Mouse (Mus musculus): ENCODE measurements around the gene Tmem131l.

Tmem131l gene

DNA sequence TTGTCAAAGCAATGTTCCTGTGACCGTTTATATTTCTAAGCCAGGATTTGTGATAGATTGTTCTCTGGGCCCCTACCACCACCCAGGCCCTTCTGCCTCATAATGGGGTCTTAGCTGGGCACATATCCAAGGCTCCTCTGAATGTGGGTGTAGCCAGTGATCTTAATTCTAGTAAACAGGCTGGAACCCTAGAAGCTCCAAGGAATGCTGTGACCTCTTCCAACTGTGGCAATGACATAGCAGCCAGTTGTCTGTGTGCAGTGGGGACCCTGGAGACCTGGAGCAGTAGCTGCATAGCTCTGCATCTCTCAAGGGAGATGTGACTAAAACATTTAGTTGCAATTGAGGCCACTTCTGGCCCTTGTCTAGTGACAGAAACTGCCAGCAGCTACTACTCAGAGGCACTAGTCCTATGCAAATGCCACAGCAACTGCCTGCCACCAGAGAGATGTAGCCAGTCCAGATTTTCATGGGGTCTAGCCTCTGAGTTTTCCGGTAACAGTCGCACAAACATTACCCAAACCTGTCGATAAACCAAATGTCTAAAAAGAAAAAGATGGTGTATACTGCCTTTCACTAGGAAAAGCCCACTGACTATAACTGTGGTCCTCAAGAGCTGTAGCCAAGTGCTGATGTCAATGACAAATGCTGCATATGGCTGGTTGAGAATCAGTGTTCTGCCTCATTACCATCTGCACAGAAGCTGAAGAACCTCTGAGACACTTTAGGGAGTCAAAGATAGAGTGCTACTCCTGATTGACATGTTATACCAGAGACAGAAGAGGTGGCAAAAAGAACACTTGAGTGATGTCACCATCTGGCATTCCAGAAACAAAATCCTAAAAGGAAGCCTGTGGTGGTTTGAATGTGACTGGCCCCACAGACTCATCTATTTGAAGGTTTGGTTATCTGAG, 61.2 kb downstream of the Tmem131l start:
- no peak for DNase-seq (ENCODE audit: low spot score)

DNA sequence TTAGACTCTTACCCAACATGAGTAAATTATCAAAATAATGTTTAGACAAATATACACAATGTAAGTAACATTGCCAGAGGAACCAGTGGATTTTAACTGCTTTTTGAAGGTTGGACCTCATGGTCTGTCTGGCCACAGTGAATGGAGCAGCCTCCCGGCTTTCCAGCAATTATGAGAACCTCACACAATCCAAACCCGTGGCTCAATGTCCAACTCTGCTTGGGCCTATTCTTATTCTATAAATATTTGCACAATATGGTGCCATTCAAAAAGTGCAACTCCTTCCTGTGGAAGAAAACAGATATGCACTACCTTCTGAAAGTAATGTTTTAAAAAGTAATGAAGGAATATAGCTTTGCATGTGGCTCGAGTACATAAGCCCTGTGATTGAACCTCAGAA, 62.2 kb downstream of the Tmem131l start:
- DNase-seq (ENCODE audit: low spot score), result no peak

DNA sequence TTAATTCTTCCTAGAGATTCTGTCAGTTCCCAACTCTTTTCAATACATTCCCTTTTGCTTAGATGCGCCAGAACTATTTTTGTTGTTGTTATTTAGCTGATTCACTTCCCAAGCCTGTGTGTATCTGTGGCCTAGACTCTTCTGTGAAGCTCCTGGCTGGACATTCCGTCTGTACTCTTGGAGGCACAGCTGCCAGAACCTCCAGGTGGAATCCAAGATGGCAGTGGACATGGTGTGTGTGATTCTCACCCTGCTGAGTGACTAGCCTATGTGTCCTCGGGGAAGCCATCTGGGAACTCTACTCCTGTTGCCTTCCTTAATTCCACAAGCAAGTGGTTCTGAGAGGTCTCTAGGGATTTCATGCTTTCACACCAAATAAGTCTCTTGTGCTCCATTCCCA, 63.8 kb downstream of the Tmem131l start:
- DNase-seq (ENCODE audit: low spot score), result no peak

DNA sequence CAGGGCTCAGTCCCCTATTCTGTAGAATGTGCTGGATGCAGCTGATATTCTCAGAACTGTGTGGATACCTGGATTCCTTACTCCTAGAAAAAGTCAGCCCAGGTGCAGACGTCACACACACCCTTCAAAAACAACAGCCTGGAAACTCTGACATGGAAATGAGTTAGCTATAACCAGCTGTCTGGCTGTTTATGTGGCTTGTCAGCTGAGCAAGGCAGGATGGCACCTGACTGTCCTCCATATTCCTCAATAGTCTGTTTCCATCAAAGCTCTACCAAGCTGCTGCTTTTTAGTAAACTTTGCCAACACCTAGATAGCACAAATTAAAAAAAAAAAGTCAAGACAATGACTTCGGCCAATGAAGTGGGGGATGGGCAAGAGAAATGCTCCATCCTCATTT, 66.6 kb downstream of the Tmem131l start:
- no peak for DNase-seq (ENCODE audit: low spot score)

DNA sequence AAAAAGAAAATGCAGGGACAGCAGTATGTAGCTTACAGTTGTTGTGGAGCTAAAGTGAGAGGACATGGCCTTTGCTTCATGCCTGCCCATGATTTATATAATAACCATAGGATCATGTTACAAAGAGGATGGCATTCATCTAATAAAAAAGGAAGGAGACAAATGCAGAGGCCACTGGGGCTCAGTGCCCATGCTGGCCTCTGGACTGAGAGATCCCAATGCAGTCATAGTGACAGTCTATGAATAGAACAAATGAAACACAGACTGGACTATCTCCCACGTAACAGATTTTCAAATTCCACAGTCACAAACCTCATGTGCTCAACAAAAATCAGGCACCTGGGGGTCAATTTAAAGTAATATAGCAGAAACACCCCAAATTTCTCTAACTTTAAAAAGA, 69.3 kb downstream of the Tmem131l start:
- no peak for DNase-seq (ENCODE audit: low spot score)

DNA sequence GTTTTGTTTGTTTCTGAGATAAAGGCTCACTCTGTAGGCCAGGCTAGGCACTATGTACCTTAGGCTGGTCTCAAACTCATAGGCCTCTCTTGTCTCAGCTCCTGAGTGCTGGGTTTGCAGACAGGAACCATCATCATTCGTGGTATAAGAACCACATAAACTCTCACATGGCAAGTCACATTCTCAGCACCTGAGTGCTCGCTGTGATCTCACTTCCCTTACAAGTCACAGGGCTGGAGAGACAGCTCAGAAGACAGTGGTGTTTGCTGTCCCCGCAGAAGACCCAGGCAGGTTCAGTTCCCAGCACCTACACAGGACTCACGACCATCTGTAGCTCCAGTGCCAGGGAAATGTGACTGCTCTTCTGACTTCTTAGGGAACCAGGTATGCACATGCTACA, 70.9 kb downstream of the Tmem131l start:
- DNase-seq (ENCODE audit: low spot score), result no peak

DNA sequence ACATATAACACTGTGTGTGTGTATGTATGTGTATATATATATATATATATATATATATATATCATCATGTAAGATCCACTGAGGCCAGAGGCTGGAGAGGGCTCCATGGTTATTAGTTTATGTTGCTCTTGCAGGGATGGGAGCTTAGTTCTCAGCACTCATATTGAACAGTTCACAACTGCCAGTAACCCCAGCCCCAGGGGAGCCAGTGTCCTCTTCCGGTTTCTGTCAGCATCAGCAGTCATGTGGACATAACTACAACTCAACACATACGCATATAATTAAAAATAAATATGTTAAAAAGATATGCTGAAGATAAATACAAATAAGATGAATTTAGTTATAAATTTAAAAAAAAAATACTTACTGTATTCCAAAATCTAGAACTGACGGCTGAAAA, 72.2 kb downstream of the Tmem131l start:
- DNase-seq (ENCODE audit: low spot score), result no peak

DNA sequence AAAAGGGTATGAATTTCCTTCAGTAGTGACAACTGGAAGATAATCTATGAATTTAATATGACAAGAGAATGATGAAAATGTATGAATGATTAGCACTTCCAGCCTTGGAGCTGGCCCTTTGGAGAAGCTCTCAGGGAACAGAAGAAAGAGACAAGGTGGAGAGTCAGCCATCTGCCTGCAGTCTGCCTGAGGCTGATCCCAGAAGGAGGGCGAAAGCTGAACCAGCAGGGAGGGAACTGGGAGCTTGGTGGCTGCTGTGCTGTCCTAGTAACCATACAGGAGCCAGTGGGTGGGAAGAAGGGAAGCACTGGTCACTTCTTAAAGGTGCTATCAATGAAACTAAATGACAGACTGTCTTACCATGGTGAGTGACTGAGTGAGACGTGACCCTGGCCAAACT, 74.6 kb downstream of the Tmem131l start:
- no peak for DNase-seq (ENCODE audit: low spot score)

DNA sequence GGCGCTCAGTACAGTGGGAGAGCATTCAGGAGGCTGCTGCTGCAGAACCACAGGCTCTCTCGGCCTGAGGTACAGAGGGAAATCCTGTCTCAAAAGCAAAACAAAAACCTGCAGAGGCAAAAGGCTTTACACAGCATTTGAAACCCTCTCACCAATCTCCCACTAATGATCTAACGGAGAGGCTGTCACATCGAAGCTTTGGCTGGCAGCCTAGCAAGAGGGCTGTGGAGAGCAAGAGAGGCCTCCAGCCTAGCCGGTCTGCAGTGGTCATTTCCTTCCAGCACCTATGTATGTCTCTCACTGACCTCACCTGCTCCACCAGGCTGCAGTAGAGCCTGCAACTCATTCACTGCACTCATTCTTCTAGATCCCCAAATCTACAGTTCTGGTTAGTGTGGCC, 76.3 kb downstream of the Tmem131l start:
- no peak for DNase-seq (ENCODE audit: low spot score)

DNA sequence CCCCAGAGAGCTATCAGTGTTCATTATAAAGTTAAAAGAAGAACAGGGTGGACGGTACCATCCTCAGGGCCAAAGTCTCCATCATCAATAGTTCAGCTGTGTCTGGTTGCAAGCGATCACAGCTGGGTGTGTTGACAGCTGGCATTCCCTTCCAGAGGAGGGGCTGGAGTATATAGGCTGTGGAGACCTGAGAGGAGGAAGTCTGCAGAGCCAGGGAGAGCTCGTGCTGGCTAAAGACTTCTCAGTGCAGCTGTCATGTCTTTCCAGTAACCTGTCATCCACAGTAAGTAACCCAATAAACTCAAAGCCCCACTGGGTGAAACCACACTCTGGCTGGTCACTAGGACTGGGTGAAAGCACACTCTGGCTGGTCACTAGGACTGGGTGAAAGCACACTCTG, 77.4 kb downstream of the Tmem131l start:
- no peak for DNase-seq (ENCODE audit: low spot score)

DNA sequence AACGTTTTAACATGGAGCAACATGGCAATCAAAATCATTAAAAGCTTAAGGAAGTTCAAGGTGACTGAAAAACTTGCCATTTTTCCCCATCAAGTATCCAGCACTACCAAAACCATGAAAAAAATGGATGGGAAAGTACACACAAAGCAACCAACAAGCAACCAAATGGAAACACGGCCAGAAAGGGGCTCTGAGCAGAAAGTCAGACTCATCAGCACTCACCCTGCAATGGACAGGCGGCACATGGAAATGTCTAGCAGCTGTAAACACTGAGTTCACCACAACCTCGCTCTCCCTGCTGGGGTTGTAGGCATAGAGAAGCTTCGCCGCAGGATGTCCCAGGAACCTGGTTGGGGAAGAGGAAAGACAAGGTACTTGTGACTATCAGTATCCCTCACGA, 77.9 kb downstream of the Tmem131l start:
- no peak for DNase-seq (ENCODE audit: low spot score)

DNA sequence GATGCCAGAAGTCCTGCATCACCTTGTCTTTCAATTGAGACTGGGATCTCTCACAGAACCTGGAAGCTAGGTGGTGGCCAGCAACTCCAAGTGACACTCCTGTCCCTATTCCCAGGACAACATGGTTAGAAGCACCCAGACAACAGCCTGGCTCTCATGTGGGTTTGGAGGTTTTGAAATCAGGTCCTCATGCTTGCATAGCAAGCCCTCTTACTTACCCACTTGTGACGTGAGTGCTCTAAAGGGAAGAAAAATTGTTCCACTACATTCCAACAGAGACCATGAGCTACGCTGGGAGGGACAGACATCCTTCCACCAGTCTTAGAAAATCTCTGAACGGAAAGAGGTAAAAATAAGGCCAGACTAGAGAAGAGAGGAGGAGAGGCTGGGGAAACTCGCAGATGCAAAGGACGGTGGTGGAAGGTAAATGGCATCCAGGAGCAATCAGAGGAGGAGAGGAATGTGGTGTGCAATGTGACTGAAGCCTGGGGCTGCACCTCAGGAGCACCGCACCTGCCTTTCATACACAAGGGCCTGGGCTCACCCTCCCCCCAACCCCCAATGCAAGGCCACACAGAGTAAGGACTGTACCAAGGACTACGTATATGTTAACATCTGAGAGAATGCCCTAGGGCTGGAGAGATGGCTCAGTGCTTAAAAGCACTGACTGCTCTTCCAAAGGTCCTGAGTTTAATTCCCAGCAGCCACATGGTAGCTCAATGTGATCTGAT, 80.9 kb downstream of the Tmem131l start:
- DNase-seq (ENCODE audit: low spot score), result no peak

DNA sequence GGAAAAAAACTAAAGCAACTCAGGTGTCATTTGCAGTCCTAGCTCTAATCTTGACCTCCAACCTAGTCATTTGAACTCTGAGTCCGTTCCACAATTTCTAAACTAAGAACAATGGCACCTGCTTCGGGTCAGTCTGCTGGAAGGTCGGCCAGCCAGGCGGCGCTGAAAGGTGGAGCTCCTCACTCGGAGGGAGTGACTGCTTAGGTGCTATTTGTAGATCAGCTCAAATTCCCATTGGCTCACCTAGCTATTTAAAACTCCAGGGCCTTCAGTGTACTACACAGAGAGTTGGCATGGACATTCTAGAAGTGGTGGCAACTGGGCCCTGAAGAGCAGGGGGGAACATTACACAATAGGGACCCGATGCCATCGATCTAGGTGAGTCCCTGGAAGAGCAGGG, 86.1 kb downstream of the Tmem131l start:
- no peak for DNase-seq (ENCODE audit: low spot score)

DNA sequence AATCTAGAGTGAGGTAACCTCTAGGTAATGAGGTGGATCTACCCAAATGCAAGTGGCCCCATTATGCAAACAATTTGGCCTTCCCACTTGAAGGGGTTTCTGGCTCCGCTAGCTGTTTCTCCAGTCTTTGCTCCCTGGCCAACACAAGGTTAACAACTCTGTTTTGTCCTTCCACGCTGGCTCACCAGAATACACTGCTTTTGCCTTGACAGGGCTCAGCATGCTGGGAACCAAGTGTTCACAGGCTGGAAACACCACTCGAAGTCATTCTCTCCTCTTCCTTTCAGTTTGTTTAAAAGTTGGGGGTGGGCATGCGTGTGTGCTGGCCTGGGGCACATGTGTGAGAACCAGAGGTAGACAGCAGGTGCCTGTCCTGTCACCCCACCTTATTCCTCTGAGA, 91.2 kb downstream of the Tmem131l start:
- DNase-seq (ENCODE audit: low spot score), result no peak

DNA sequence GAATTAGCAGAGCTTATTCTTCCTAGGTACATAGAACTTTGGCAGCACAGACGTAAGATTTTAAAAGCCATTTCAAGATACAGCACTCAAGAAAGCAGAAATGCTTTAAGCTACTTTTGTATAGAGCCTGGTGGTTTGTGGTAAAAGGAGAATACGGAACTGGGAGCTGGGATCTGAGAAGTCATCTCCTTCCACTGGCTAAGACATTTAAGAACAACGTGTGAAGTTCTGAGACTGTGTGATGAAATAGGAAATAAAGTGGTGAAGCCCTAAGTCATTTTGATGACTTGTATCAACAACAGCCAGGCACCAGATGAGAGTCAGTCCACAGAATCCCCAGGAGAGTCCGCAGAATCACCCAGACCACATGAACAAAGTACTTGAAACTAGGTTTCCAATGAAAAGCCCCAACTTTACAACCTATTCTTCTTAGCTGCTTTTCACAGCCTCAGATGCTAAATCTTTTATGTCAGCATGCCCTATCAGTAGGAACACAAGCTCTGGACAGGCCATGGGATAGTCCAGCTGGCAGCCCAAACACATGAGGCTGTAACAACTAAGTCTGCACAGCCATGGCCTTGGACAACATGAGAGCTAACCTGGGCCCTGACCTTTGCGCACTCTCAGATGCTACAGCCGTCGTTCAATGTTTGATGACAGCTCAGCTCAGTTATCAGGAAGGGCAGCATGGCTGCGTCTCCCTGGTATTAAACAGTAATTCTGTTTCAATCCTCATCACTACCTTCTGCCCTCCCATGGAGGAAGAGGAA, 92.3 kb downstream of the Tmem131l start:
- DNase-seq (ENCODE audit: low spot score), result no peak

DNA sequence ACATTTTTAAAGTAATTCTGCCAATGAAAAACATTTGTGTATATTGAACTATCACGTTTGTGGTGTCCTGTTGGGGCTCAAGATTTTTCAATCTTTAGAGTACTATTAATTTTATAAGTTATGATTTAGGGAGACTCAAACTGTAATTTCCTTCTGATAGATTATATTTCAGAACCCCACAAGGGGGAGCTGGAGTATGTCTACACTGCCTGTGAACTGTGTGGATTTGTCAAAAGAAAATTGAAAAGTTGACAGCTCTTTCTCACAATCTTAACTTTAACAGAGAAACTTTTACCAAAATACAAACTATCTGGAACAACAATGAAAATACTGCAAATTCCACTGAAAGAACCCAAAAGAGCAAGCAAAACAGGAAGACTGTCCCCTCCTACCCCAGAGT, 93.1 kb downstream of the Tmem131l start:
- DNase-seq (ENCODE audit: low spot score), result no peak

DNA sequence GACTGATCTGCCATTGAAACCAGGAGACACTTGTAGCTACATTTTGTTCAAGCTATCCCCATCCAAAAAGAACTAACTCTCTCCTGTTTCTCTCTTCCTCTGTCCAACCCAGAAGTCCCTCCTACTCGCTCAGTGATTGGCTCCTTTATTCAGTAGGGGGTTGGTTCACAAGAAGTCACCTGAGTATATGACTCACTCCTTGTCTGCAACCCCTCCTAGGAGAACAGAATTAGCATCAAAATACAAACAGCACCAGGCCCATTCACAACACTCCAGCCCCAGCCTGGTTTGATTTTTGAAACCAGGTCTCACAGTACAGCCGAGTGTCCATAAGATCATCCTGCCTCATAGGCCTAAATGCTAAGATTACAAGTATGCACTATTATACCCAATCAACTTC, 96.3 kb downstream of the Tmem131l start:
- no peak for DNase-seq (ENCODE audit: low spot score)

DNA sequence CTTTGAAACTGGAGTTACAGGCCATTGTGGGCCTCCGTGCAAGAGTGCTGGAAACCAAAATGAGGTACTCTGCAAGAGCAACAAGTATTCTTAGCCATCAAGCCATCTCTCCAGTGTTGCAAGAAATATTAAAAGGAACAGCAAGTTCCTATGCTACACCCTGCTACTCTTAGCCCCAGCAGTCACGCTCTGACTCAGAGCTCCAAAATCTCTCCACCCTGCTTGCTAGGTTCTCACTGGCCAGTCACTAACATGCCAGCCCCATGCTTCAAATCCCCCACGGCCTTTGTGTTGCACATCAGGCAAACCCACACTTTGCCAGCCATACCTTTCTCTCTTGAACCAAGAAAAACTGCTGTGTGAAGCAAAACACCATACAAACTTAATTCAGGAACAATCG, 96.8 kb downstream of the Tmem131l start:
- DNase-seq (ENCODE audit: low spot score), result no peak

DNA sequence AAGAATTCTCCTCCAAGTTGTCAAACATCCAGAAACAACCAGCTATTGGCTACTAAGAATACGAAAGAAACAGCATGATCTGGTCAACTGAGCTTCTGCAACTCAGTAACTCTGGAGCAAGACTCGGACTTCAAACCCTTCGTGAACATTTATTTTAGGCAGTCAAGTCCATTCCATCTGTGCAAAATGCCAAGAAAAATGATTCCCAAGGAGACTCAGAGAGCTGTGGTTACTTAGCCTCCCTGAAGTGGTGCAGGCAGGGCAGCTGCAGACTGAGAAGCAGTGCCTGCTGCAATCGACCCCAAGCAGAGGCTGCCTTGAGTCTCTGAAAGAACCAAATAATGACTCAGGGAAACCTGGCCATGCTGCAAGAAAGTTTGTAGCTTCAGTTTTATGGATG, 98.1 kb downstream of the Tmem131l start:
- no peak for DNase-seq (ENCODE audit: low spot score)

DNA sequence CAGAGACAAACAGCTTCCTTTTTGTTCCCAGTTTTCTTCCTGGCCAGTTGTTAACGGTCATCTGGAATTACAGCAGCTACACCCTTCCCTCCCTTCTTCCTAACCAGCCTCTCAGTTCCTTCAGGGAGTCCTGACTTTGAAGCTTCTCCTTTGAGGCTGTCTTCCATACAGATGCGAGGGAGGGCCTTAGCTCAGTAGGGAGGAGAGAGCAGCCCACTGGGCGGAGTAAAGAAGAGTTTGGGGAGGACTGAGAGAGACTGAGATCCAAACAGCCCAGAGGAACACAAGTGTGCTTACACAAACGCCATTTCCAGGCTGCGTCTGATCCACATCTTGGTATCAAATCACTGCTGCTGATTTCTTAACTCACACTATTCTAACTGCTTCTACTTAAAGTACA, 101.1 kb downstream of the Tmem131l start:
- DNase-seq (ENCODE audit: low spot score), result no peak

DNA sequence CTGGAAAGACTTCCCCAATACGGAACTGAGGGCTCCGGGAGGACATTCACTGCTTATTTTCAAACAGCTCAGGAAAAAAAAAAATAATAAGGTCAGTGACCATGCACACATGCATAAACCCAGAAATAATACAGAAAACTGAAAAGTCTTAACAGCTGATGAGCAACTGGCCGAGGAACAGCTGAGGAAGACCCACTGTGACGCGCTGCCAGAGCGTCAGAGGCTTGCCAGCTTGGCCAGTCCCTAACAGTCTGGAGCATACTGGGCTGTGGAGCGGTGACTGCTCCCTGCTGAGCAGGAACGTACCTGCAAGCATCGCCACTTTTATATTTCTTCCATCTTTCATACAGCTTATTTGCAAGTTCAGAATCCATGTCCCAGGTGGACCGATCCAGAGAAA, 105.5 kb downstream of the Tmem131l start:
- DNase-seq (ENCODE audit: low spot score), result no peak

DNA sequence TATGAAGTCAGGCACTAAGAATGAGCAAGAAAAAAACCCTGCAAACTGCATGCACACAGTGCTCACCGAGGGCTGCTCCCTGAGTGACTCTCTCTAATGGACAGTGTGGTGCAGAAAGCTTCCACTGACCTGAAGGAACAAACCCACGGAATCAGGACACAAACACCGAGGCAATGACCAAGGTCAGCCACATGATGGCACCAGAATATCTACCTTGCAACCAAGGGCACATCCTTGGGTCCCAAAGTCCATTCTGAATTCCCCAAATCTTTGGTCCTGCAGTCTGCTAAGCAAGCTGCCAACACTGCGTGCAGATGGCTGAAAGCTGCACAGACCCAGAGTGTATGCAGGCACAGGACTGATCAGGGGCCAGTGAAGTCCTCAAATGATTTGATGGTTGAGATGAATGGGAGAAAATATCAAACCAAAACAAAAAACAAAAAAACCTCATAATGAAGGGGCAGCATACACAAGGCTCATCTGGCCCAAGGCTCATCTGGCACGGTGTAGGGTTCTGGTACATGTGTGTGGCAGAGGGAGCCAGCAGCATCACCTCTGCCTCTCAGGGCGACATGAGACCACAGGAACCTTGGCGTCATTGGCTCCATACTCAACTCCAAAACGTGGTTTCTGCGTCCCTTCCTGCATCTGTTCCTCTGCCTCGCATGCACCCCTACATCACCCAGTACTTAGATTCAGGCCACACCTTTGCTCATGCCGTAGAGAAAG, 124.0 kb downstream of the Tmem131l start:
- DNase-seq (ENCODE audit: low spot score), result no peak
